Mouse (Mus musculus) large intestine, adult 2 months (tissue): ENCODE data around the gene Arhgap17. TPM values are rescaled to one million over a fixed set of nuclear protein-coding genes. Genes with fewer than 3 reads are reported as not detected.

Experiments used
- DNase-seq: peaks from one replicate; pipeline ENCODE4 v3.0.0-alpha.2; 2012; ENCODE audit warnings: low read depth, low spot score
- whole genome bisulfite sequencing: fragments of 180-500 bp; shearing (Covaris S2); methylation state at CpG from one replicate; pipeline ENCODE4 v1.1.7; 2018; 5-methylcytosine and 5-hydroxymethylcytosine counted together
- polyA plus RNA-seq: library from polyadenylated mRNA; depleted of rRNA; stranded (reverse); fragments of >200 nt; gene quantifications from 2 replicates; pipeline ENCODE4 v1.2.3, GENCODE M21; 2012; rRNA removed

Gene Arhgap17
- polyA plus RNA-seq = 23.7 and 41.5 TPM in 2 replicates

DNA sequence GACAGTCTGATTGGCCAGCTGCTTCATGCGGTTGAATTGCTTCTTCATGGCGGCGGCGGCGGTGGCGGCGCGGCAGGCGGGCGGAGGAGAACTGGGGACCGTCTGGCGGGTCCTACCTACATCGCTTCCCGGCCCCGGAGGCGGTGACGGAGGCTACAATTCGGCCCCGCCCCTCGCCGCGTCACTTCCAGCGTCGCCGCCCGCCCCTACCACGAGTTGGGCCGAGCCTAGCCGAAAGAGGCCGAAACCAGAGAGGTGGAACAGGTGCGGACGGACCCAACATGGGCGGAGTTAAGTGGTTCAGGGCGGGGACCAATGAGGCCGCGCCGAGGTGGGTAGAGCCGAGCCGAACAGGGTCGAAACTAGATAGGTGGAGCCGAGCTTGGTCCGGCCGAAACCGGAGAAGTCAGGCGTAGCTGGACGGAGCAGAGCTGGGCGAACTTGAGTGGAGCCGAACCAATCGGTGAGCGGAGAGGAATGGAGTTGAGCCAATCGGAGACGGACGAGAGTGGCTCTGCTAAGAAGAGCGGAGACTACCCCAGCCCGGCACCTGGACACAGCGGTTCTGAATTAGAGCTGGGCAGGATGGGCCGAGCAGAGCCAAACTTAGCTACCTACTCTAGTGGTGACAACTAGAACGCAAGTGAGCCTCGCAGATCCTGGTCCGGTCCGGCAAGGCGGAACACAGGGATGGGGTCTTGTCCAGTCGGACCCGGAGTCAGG is at the start of gene Arhgap17, which contains the start of gene Lcmt1:
Arhgap17 (minus strand) TSS at position 157 of the 723 bp plus-strand sequence.
Lcmt1 (plus strand) TSS at position 26 of the 723 bp plus-strand sequence.
- under 1% methylated on average over 62 of the region's 64 CpGs for WGBS
- DNase-seq = peak; percentile 95

DNA sequence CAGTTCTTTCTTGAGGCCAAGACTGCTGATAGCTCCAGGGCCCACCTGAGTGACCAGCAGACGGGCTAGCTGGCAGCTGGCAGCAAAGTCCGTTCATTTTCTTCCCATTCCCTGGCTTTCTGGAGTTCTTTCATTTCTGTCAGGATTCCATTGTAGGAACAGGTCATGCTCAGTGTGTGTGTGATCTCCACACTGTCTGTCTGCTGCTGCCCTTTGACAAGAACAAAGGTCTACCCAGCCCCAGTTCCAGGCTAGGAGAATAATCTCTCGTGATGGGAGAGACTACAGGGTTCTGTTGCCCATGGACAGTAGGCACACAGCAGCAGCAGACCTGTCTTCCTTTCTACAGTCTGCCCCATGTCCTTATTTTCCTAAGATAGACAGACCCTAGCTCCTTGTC is 47.9 kb upstream of the Arhgap17 start:
- DNase-seq = no peak
- WGBS = 90% methylated on average over 3 of the region's 3 CpGs

DNA sequence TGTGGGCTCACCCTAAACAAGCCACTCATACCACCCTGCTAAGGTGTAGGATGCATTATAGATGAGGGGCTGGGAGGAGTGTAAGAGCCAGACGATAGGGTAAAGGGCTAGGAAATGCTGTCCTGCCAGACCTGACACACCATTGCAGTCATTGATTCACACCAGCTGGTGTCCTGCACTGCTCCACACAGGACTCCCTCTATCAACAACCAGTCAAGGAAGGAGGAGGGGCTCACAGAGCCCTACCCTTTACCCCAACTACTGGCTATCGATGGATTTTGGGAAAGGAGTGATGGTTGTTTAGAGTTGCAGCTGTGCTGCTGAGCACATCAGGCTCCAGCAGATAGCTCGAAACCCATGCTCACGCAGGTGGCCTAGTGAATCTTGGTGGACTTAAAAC is 47.1 kb upstream of the Arhgap17 start:
- DNase-seq = no peak
- 84% methylated on average over 4 of the region's 4 CpGs for WGBS

DNA sequence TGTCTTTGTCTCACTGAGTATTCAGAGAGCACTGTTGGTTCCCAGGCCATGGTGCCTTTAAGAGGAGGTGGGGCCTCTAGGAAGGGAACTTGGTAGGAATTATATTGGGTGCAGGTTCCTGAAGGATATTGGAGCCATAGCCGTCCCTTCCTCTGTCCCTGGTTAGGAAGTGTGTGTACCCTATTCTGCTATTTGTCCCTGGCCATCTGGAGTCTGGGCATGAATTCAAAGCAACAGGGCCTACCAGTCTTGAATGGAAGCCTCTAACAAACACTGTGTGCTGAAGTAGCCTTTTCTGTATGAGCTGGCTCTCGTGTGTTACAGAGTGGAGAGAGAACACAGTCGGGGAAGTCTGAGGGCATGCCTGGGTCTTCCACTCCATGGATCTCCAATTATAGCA is 42.4 kb upstream of the Arhgap17 start:
- WGBS = 68% methylated on average over 3 of the region's 3 CpGs
- DNase-seq = no peak

DNA sequence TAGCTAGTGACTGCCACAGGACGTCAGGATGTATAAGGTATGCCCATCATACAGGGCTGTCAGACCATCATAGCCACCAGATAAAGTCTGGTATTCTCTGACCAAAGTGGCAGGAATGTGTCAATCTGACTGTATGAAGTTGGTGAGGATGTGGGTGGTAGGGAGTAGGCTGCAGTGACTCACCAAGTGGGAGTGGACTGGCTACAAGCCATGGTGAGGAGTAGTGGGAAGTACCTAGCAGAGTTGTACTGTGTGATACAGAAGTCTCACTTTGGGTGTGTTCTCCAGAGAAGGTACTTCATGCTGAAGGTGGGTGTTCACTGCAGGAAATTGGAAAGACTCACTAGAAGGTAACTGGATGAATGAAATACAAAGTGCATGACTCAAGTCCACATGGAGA is 41.4 kb upstream of the Arhgap17 start:
- WGBS = 69% methylated on average over 1 of the region's 1 CpGs
- DNase-seq = no peak

DNA sequence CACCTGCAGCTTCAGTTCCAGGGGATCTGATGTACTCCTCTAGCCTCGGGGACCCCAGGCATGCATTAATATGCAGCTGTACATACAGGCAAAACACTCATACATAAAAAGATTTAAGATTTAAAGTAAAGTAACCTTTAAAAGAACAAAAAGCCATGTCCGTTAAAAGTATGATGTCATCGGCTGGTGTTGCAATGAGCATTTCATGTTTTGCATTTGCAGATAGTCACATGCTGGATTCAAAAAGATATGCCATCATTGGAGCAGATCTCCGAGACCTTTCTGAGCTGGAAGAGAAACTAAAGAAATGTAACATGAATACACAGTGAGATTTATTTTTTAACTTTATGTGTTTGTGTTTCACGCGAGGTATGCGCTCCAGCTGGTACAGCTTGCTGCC is 40.8 kb upstream of the Arhgap17 start:
- WGBS = 89% methylated on average over 7 of the region's 7 CpGs
- no peak for DNase-seq

DNA sequence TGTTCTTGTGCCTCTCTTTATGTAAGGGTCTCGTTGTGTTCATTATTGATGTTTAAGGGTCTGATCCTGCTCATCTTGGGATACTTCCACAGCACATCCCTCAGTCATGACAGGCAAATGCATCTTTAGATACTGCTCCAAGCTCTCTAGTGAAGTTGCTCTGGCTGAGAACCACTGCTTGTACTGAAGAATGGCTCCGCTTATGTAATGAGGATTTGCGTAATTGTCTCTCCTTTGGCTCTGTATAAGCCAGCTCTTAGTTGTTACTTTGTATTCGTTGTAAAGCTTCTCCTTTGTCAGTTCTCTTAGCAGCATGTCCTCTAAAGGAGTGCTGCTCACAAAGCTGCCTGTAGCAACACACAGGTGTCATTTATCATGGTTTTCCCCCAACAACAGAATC is 37.3 kb upstream of the Arhgap17 start:
- no peak for DNase-seq
- 77% methylated on average over 4 of the region's 4 CpGs for WGBS

DNA sequence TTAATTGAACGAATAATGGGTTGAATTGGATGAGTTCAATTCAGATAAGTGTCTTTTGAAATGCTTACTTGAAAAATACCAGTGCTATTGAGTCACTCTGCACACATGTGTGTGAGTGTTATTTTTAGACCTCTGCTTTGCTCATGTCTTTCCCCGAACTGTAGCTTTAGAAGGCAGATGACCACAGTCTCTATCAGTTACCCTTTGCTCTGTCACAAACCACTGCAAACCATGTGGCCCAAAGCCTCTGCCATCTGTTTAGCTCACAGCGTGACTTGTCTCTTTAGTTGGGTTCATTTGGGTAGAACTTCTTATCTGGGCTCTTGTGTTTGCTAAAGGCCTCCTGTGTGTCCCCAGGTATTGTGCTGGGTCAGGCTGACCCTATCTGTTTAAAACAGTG is 35.9 kb upstream of the Arhgap17 start:
- 74% methylated on average over 3 of the region's 3 CpGs for WGBS
- no peak for DNase-seq

DNA sequence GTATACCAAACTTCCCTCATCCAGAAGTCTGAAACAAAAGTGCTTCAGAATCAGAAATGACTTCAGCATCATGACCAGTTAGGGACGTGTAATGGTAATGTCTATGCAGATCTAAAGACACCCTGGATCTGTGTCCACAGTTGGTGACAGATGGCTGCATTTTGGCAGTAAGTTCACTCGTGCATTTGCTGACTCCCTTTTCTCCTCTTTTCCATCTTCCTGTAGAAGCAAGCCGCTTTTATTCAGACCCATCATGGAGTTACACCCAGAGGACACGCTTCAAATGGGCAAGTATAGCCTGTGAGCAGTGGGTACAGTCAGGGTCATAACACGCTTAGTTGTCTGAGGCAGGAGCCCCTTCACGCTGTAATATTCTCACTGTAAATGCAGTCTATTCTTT is 34.5 kb upstream of the Arhgap17 start:
- 94% methylated on average over 6 of the region's 6 CpGs for WGBS

DNA sequence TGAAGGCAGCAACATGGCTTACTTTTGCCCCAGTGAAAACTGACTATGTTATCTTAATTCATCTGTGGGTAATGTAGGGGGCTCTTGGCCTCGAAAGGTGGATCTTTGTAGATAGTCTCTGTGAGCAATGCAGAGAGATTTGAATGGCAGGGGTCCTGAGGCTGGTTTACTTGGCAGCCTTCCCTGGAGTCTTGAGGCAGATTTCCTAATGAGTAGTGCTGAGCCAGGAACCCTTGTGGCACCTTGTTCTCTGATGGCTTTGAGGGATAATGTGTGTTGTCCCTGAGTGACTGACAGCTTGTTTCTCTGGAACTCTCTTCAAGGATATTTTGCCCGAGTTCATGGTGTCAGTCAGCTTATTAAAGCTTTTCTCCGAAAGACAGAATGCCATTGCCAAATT is 31.4 kb upstream of the Arhgap17 start:
- WGBS = 90% methylated on average over 3 of the region's 3 CpGs
- DNase-seq = no peak

More for the DNA sequence above, 34.5 kb upstream of the Arhgap17 start:
- DNase-seq = no peak

DNA sequence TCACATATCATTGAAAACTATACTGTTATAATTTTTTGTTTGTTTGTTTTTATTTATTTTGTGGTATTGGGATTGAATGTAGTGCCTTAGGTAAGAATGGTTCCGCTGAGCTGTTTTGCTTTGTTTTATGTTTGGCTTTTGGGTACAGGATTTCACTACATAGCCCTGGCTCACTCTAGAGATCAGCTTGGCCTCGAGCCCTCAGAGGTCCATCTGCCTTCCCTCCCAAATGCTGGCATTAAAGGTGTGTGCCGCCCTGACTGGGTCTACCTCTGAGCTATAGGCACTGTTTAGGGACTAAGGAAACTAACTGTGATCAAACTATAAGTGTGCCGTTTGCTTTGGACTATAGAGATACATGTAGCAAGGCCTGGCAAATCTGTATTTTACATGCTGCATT is 29.6 kb upstream of the Arhgap17 start:
- 80% methylated on average over 4 of the region's 4 CpGs for WGBS
- no peak for DNase-seq

DNA sequence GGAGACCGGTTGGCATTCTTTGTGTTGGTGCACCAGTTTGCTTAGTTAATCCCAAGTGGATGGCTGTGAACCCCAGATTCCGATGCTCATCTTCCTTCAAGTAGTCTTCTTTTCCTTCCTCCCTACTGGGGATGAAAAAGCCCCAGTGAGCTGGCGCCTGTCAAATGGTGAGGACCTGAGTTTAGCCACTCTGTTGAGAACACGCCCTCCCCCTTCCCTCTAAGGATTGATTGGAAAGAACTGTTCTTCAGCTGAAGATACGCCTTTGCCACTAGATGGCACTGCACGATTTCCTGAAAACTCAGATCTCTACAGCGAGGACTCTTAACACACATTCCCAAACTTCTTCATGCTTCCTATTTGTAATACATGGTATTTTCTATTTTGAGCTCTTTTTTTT is 29.1 kb upstream of the Arhgap17 start:
- 29% methylated on average over 7 of the region's 7 CpGs for WGBS
- DNase-seq = peak; percentile 64

DNA sequence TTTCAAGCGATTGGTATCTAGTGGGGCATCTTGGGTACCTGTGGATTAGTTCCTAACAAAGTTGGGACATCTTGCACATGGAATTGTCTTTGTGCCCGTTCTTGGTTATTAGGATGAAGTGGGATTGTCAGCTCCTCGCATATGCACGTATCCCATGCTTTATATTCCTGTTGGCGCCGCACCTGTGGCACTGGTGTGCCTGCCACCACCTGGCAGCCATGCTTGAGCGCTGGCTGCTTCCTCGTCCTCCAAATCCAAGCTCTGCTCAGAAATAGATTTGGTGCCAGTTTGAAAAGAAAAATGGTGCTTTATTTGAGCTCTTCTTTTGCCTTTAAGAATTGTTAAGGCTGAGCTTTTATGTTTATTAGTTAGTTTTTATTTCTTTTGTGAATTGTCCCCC is 28.2 kb upstream of the Arhgap17 start:
- WGBS = 78% methylated on average over 8 of the region's 8 CpGs

DNA sequence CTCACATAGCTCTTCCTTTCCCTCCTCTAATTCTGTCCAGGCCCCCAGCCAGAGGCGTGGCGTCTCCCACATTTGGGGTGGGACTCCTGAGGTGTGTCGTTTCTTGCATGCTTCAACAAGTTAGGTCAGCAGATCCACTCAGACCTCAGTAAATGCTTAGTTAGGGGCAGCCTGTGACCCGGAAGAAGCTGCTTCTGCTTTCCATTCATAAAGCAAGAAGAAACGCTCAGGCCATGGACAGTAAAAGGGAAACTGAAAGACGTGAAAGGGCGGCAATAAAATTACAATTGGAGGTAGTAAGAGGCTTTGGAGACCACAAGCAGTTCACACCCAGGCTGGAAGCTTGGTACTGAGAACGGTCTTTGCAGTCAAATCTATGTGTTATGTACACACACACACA is 27.7 kb upstream of the Arhgap17 start:
- no peak for DNase-seq
- WGBS = 17% methylated on average over 8 of the region's 8 CpGs

More for the DNA sequence above, 28.2 kb upstream of the Arhgap17 start:
- DNase-seq = no peak

DNA sequence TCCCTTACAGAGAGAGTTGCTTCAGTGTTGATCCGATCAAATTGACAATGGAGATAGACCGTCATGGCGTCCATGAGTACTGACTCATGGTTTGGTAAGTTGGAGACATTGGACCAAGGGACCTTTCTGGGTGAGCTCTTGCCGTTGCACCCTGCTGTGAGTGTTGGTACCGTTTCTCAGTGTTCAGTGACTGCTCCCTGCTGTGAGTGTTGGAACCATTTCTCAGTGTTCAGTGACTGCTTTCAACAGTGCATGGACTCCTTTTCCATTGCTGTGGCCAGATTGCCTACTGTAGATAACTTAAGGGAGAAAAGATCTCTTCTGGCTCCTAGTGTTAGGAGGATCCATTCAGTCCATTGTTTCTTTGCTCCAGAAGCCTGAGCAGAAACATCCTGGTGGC is 27.2 kb upstream of the Arhgap17 start:
- 91% methylated on average over 5 of the region's 5 CpGs for WGBS
- no peak for DNase-seq

DNA sequence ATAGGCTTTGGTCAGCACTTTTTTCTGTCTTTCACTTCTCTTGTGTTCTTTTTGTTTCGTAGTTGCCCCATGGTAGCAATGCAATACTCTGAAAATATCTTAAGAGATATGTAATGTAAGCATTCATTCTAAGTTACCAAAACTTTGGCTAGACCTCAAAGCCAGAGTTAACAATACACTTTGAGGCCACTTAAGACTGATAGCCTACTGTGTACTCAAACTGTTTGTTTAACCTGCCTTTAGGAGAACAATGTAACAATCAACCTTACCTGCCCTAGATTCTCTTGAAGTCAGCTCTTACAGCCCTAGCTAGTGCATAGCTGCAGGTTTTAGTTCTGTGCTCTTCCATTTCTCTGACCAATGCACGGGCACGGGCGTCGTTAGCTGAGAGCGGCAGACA is 24.6 kb upstream of the Arhgap17 start:
- WGBS = 35% methylated on average over 6 of the region's 6 CpGs
- DNase-seq = no peak

DNA sequence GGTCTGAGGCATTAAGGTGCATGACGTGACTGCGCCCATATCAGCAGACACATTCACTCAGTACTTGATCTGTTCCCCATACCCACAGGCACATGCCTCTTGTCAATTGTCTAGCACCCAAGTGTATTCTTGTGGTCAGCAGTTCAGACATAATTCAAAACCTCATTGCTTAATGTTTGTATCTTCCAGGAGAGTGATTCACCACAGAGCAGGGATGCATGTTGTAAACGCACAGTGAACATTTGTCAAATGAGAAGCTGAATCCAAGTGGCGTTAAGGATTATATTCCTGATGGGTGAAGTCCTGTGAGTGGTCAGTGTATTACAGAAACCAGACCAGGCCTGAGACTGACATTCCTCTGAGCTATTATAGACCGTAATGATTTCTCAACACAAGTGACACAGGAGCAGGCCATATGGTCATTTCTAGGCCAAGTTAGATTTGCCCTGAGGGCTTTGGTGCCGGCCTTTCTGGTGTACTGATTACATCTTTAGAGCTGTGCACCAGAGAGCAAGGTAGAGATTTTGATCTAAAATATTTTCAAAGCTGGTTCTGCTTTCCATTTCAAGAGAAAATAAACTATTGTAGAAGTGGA is 20.1 kb upstream of the Arhgap17 start:
- 83% methylated on average over 6 of the region's 6 CpGs for WGBS

DNA sequence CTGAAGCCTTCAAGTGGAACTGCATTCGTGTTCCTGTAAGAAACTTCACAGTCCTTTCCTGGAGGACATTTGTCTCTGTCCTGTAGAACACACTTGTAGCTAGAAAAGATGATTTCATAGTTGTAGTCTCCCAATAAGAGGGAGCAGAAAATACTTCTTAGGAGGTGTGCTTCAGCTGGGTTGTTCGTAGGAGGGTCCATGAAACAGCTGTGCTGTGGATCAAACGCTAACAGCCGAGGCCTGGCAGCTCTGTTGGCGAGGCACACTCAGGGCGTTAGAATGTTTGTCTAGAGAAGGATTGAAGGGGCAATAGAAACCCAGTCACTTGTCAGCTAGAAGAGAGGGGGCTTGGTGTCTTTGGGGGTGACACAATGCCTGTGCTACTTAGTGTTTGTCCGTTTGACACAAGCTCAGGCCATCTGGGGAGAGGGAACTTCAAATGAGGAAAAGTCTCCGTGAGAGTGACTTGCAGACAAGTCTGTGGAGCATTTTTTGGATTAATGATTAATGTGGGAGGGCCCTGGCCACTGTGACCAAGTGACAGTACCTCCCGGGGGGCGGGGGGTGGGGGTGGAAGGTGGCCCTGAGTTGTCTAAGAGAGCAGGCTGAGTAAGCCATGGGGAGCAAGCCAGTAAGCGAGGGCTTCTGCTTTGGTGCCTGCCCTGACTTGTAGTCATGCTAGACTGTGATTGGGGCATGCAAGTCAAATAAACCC is 16.1 kb upstream of the Arhgap17 start:
- no peak for DNase-seq
- 32% methylated on average over 11 of the region's 11 CpGs for WGBS

More for the DNA sequence above, 20.1 kb upstream of the Arhgap17 start:
- no peak for DNase-seq

DNA sequence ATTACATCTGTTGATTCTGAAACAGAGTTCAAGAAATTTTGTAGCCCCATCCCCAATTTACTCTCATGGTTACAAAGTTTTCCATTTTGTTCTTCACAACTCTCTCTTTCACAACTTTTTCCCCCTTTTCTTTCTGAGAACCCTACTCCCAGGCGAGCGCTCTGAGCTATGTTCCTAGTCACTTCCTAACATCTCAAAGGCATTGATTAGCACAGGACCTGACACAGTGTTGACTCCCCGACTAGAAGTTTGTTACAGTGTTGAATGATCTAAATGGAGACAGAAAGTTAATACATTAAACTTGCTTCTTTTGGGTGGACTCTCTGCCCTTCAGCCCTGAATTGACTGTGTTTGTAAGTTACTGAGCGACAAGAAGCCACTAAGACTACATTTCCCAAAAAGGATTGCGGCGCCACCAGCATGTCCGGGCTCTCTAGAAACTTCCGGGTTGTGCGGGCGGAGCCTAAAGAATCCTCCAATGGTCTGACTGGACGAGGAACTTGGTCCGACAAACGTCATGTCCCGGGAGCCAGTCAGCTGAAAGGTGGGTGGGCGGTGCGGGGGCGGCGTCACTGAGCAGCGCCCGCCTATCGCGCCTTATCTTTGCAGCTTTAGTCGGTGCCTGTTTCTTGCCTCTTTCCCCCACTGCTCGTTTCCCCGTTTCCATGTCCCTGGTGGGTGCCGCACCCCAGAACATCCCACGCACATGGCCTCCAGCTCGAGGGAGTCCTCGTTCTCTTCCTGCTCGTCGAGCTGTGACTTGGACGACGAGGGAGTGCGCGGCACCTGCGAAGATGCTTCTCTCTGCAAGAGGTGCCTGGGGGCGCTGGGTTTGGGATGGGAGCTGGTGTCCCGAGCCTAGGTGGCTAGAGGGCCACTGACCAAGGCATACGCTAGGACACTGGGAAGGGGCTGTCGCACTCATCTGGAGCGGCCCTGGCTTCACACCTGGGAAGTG is 8.0 kb upstream of the Arhgap17 start:
- DNase-seq = peak; percentile 97
- WGBS = 4% methylated on average over 41 of the region's 41 CpGs

DNA sequence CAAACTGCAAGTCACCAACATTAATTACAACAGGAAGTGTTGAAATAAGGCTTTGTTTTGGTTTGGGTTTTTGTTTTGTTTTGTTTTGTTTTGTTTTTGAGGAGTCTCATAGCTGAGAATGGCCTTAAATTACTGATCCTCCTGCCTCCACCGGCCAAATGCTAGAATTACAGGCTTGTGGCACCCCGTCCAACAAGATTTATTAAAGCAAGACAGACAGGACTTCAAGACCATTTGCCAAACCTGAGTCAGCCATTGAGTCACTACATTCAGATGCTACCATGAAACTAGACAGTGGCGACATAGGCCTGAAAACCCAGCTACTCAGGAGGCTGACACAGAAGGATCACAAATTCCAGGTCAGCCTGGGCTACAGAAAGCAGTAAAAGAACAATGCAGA is 1.8 kb upstream of the Arhgap17 start:
- DNase-seq = no peak
- 46% methylated on average over 3 of the region's 3 CpGs for WGBS
